Mouse (Mus musculus) right cerebral cortex, postnatal 14 days (tissue): ENCODE measurements around the gene Rps6kc1.
"Not testable (repeated sequence)": the region's sequence is repeated elsewhere in the genome, so short reads cannot be mapped to it uniquely, and the experiment has no call there.

Experiments used
- DNase-seq: peaks from one replicate; pipeline ENCODE4 v3.0.0; 2022

Rps6kc1 gene

GRCm38 (mm10) chr1:190911415-190912123, at the start of gene Rps6kc1:
Gene Rps6kc1 (minus strand): TSS chr1:190911770.
- peak; percentile 88 for DNase-seq

DNA sequence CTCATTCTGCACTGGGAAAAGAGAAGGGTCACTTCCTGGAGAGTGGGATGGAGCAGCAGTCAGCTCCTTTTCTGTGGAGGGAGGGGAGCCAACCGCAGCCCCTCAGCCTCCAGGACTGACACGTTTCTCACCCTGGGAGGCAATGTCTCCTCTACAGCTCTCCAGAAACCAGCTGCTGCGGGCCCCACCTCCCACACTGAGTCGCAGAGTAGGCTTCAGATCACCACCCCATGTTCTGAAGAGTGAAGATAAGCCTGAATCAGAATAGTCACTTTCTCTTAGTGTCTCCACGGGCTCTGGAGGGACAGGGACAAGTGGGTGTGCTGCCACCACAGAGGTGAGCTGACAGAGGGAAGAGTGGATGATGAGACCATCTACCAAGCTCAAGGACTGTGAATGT, 47.3 kb upstream of the Rps6kc1 start:
- DNase-seq: no peak

DNA sequence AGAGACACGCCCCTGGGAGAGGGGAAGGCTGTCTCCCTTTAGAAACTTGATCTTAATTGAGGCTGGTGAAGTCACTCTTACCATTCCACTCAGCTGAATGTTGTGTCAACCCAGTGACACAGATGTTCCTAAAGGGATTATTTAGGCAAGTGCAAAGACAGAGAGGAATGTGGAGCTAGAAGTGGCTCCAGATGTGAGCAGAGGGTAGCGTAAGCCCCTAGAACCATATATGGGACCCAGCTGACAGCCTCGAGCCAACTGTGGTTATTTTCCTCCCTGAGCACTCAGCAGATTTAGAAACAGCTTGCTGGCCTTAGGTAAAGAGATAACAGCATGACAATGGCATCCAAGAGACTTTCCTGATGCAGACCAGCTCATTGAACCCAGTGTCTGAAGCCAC, 41.4 kb upstream of the Rps6kc1 start:
- DNase-seq: no peak

DNA sequence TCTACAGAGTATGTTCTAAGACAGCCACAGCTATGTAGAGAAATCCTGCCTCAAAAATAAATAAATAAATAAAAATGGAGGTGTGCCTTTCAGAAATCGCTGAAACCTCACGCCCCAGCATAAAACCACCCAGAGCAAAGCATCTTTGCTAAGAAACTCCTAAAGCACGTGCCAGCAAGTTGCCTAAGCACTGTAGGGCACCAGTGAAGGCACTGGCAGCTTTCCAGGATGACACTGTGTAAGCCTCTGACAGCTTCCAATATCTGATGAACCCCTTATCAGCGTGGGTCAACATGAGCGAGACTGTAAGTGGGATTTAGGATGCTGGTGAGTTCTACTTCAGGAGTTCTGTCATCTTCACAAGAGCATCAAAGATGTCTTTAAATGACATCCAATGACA, 39.4 kb upstream of the Rps6kc1 start:
- DNase-seq: no peak

- no peak for DNase-seq
Observed at GRCm38 (mm10) chr1:190948846-190949245, 37.3 kb upstream of the Rps6kc1 start.

GRCm38 (mm10) chr1:190948439-190948838, 36.9 kb upstream of the Rps6kc1 start:
- DNase-seq: no peak

- DNase-seq: no peak
Observed at GRCm38 (mm10) chr1:190947986-190948385, 36.4 kb upstream of the Rps6kc1 start.

DNA sequence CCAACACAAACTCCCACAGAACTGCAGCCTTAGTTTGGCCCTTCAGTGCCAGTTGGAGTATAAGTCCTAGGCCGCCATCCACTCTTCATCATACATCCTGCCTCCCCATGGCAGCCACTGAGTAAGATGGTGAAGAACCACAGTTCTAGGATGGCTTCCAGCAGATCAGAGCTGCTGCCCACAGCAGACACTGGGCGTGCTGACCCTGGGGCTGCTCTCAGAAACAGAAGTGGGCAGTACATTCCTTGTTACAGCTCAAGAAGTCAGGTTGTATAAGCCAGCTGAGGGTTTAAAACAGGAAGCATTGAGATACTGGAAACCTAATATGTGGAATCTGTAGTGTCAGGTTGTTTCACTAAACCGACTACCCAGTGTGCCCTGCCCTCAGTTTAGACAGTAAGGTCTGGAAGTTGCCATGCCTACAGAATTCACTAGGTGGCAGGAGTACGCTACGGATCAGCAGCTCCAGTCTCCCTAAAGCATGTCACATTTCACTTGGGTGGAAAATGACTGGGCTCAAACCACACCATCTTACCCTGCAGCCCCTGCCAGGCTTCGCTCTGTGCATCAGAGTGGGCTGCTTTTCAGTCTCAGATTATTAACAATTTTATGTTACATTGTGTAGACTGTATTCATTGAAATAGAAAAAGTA, 32.7 kb upstream of the Rps6kc1 start:
- DNase-seq: peak; percentile 73

DNA sequence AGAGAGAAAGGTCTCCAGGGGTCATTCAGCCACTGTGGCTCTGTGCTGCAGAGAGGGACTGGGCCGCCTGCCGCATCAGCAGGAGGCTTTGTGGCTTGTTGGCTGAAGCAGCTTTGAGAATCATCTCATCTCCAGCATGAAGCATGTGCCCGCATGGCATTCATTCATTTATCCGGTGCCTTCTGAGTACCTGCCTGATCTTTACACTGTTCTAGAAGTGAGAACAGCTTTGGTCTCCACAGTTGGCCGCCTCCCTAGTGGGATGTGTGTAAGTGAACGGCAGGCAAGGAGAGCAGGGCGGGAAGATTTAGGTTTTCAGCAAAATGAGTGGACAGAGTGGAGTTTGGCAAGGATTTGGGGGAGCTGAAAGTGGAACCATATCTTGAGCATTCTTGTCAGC, 28.2 kb upstream of the Rps6kc1 start:
- no peak for DNase-seq

GRCm38 (mm10) chr1:190930181-190930580, 18.6 kb upstream of the Rps6kc1 start:
- DNase-seq: no peak

GRCm38 (mm10) chr1:190929010-190929695, 17.6 kb upstream of the Rps6kc1 start:
- peak; percentile 24 for DNase-seq

DNA sequence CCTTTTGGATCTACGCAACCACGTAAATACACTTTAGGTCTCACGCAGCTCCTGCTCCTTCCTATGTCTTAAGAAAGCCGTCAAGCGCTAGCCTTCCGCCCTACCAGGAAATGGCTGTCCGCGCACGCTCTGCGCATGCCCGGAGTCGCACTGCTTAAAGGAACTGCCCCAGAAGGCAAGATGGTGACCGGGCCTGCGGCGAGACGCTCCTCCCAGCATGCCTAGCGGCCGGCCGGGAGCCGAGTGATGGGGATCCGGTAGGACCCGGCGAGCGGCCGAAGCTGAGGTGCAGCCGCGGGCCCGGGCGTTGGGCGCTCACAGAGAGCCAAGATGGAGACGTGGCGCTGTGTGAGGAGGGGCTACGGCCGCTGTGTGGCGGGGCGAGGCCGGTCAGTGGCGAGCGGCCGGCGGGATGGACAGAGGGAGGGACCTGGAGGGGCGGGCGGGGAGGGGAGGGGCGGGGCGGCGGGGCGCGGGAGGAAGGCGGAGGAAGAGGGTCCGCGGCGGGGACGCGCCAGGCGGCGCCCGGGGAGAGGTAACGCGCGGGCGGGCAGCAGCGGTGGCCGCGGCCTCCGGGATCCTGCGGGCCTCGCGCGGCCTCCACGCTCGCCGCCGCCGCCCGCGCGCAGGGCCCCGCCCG, 16.9 kb upstream of the Rps6kc1 start:
- DNase-seq: peak; percentile 96

DNA sequence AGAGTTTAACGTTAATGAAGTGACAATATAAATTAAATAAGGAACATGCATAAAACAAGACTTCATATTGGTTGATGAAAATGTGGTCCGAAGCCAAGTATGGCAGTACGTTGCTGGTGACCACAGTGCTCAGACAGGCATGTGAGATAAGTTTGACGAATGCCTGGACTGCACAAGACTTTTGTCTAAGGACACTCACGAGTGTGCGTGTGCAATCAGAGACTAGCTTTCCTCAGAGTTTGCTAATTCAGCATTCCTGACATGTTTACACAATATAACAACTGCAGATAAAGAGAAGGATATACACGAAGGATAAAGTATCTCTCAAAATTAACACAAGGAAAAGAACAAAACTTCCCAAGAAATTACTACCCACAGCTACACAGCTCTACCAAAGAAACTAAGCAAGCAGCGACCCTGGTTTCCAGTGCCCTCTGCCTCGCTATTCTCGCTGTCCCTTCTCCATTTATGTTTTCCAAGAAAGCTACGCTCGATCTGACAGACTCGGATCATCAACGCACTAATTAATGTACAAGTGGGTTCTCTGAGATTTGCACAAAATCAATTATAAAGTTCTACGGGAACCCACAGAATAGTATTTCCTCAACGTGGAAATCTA, 16.3 kb upstream of the Rps6kc1 start:
- DNase-seq: no peak

GRCm38 (mm10) chr1:190927311-190927710, 15.7 kb upstream of the Rps6kc1 start:
- DNase-seq: no peak

- not testable (repeated sequence) for DNase-seq
Observed at GRCm38 (mm10) chr1:190924812-190925211, 13.2 kb upstream of the Rps6kc1 start, which contains the start of gene Angel2. Gene Angel2 (plus strand): TSS chr1:190925112.

GRCm38 (mm10) chr1:190919725-190920469, 8.3 kb upstream of the Rps6kc1 start:
- no peak for DNase-seq

- peak; percentile 39 for DNase-seq
Observed at GRCm38 (mm10) chr1:190918938-190919337, 7.4 kb upstream of the Rps6kc1 start.

DNA sequence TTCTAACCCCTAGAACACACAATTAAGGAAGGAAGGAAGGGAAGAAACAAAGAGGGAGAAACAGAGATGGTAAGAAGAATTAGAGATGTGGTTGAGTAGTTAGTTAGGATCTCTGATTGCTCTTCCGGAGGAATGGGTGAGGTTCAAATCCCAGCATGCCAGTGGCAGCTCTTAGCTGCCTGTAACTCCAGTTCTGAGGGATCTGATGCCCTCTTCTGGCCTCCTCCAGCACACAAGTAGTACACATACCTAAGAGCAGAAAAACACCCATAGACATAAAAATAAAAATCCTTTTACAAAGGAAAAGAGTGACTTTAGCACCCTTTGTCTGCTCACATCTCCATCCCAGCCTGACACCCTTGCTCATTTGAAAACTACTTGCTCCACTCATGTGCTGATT, 1.1 kb upstream of the Rps6kc1 start:
- no peak for DNase-seq

DNA sequence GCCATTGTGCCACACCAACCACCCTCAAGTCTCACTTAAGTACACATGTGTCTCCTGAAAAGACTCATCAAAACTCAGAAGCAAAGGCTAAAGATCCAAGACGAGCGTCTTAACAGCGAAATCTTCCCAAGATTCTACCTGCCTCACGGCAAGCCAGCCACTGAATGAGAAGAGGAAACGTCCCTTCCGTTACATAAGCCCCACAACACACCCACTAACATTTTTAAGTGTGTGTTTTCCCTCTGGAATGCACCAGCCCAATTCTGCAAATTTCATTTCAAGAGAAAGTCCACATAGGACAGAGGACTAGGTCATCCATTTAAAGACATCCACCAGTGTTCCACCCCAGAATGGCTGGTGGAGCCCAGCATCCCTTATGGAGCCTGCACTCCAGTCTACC, 734 bp downstream of the Rps6kc1 start:
- DNase-seq: no peak

- no peak for DNase-seq
Observed at GRCm38 (mm10) chr1:190904714-190905113, 6.9 kb downstream of the Rps6kc1 start.

- no peak for DNase-seq
Observed at GRCm38 (mm10) chr1:190904136-190904535, 7.4 kb downstream of the Rps6kc1 start.

DNA sequence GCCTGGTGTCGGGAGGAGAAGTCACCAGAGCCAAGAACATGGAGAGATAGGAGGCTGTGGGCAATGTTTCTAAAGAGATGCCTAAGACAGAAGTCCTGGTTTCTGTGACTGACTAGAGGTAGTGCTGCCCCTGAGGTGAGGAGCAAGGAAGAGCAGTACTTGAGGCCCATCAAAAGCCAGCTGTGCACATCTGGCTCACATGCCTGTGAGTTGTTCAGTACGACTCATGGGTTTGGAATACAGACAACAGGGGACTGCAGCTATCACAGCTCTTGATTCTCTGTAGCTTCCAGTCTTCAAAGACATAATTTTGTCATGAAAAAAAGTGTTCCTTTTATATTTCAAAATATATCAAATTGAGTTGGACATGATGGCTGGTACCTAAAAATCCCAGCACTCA, 10.5 kb downstream of the Rps6kc1 start:
- no peak for DNase-seq
